Mouse (Mus musculus) testis, adult 2 months (tissue): ENCODE results near the gene 4930467E23Rik.
"Not testable (repeated sequence)": the region's sequence is repeated elsewhere in the genome, so short reads cannot be mapped to it uniquely, and the experiment has no call there.

Source experiments
- CTCF ChIP-seq: fragments of 200-500 bp; IDR thresholded peaks from 2 replicates; pipeline ENCODE4 v1.5.1; 2012; ENCODE audit warnings: low read depth, mild to moderate bottlenecking, inconsistent platforms, low read length, moderate library complexity; ENCODE audit not compliant: control insufficient read depth, insufficient read depth, insufficient replicate concordance
- POLR2A ChIP-seq: fragments of 200-500 bp; IDR thresholded peaks from 2 replicates; pipeline ENCODE4 v1.6.1; 2012; ENCODE audit warnings: low read depth, mild to moderate bottlenecking, inconsistent platforms, low read length, moderate library complexity; ENCODE audit not compliant: control insufficient read depth

DNA sequence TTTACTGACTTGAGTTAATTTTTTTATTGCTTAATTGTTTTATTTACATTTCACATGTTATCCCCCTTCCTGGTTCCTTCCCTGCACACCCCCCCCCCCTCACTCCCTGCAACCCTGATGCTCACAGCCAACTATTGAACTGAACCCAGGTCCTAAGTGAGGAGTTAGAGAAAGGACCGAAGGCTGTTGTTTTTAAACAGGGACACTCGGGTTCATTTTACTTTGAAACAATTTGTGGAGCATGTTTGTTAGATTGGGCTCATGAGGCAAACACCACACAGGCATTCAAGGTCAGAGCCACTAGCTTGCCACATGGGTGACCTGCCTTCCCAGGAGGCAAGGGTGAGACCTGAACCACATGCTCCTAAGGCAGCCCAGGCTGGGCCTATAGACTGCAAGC, 4.5 kb upstream of the 4930467E23Rik start:
- not testable (repeated sequence) for TF ChIP-seq POLR2A, CTCF
